ENCODE assay signal across 21 mouse cellular contexts in genomic region chr3:41179037-41179880, GRCm38 (mm10).
DNase-seq lines count a peak whose midpoint lies in the region; ATAC-seq lines count a peak whose summit lies in the region.
"Had no signal": no experiment of that assay in that cellular context is flagged by ENCODE, and none has a peak within 500 bp of the region (broad histone marks: within the 10 kb centered on the region; RNA-seq: fewer than 3 reads in every experiment).

No protein-coding gene starts in this region.

- no peaks in the 10 kb centered on the region for H3K9me3 ChIP-seq in erythroblast, embryonic 14.5 days (ENCODE audit: control insufficient read depth, low read length)
- no peaks in the 10 kb centered on the region for H3K9me3 ChIP-seq in liver, embryonic 13.5 days (replicated peaks)
- H3K9me3 ChIP-seq: embryonic facial prominence, embryonic 13.5 days; hindbrain, embryonic 13.5 days; limb, embryonic 12.5 days; lung, embryonic 15.5 days; midbrain, embryonic 12.5 days; neural tube, embryonic 12.5 days had no signal

- peak overlapping the region; percentile 13 for H3K4me3 ChIP-seq in erythroblast, embryonic 14.5 days (replicated peaks)
- no peak overlapping the region for H3K4me3 ChIP-seq in liver, embryonic 13.5 days (replicated peaks)
- H3K4me3 ChIP-seq: embryonic facial prominence, embryonic 13.5 days; hindbrain, embryonic 13.5 days; limb, embryonic 12.5 days; lung, embryonic 15.5 days; midbrain, embryonic 12.5 days; neural tube, embryonic 12.5 days had no signal

- WGBS in liver, embryonic 13.5 days (ENCODE audit: insufficient replicate concordance), result 40% methylated on average over 4 of the region's 4 CpGs

- peak overlapping the region; percentile 54 for H3K9ac ChIP-seq in liver, embryonic 13.5 days
- H3K9ac ChIP-seq: embryonic facial prominence, embryonic 13.5 days; hindbrain, embryonic 13.5 days; limb, embryonic 12.5 days; lung, embryonic 15.5 days; midbrain, embryonic 12.5 days; neural tube, embryonic 12.5 days had no signal

- peak overlapping the region; percentile 84 for H3K27ac ChIP-seq in liver, embryonic 13.5 days
- H3K27ac ChIP-seq: embryonic facial prominence, embryonic 13.5 days; hindbrain, embryonic 13.5 days; limb, embryonic 12.5 days; lung, embryonic 15.5 days; midbrain, embryonic 12.5 days; neural tube, embryonic 12.5 days had no signal

- peaks cover 27% of the 10 kb centered on the region for H3K27me3 ChIP-seq in erythroblast, embryonic 14.5 days (ENCODE audit: control insufficient read depth)
- peaks cover 18% of the 10 kb centered on the region for H3K27me3 ChIP-seq in liver, embryonic 13.5 days
- H3K27me3 ChIP-seq: embryonic facial prominence, embryonic 13.5 days; hindbrain, embryonic 13.5 days; lung, embryonic 15.5 days; midbrain, embryonic 12.5 days; neural tube, embryonic 12.5 days had no signal

- peaks cover 76% of the 10 kb centered on the region for H3K4me1 ChIP-seq in erythroblast, embryonic 14.5 days (ENCODE audit: control insufficient read depth)
- H3K4me1 ChIP-seq in liver, embryonic 13.5 days (replicated peaks), result peaks cover 54% of the 10 kb centered on the region
- H3K4me1 ChIP-seq: midbrain, embryonic 12.5 days had no signal

- H3K36me3 ChIP-seq in erythroblast, embryonic 14.5 days (ENCODE audit: control insufficient read depth), result no peaks in the 10 kb centered on the region
- H3K36me3 ChIP-seq in liver, embryonic 13.5 days, result no peaks in the 10 kb centered on the region
- H3K36me3 ChIP-seq: embryonic facial prominence, embryonic 13.5 days; hindbrain, embryonic 13.5 days; limb, embryonic 12.5 days; lung, embryonic 15.5 days; midbrain, embryonic 12.5 days; neural tube, embryonic 12.5 days had no signal

- ATAC-seq in liver, embryonic 13.5 days (ENCODE audit: low read depth), result peak; percentile 95
- peak; percentile 68 for ATAC-seq in megakaryocyte-erythroid progenitor cell, adult 5-6 weeks (replicated peaks; ENCODE audit: low FRiP score, low TSS enrichment, poor library complexity, severe bottlenecking)
- ATAC-seq: inflammation-experienced regulatory T-cells, adult 6 months had no signal

- H3K4me2 ChIP-seq in liver, embryonic 13.5 days, result peak overlapping the region; percentile 47
- H3K4me2 ChIP-seq: embryonic facial prominence, embryonic 13.5 days; hindbrain, embryonic 13.5 days; limb, embryonic 12.5 days; lung, embryonic 15.5 days; midbrain, embryonic 12.5 days; neural tube, embryonic 12.5 days had no signal

- DNase-seq in spleen, postnatal 4 days (ENCODE audit: low spot score in 2 of 2), result peak; percentile 42 to 60
- no peak for DNase-seq in spleen, postnatal 14 days (ENCODE audit: low spot score in 2 of 2)
- DNase-seq in liver, embryonic 13.5 days, result peak; percentile 69
- DNase-seq in adrenal gland, postnatal 4 days (ENCODE audit: low spot score in 2 of 2), result no peak
- DNase-seq in urinary bladder, adult 18-20 months (ENCODE audit: low spot score in 2 of 2), result no peak
- no peak for DNase-seq in kidney, adult 11 months
- DNase-seq: cerebellum, postnatal 10 days; heart, adult 18-20 months; kidney, postnatal 4 days; lung, postnatal 4 days; right cerebral cortex, adult 18-20 months; thymus, adult 2 months had no signal

Comparison
In these comparisons a context has a peak if more than half of its experiments do, and no peak if none do; other contexts are left out.
1. DNase-seq: peak in spleen, postnatal 4 days (2 of 2) and liver, embryonic 13.5 days (single experiment); none in spleen, postnatal 14 days (0 of 2), adrenal gland, postnatal 4 days (0 of 2), urinary bladder, adult 18-20 months (0 of 2) and kidney, adult 11 months (single experiment).